In the genomic region with DNA sequence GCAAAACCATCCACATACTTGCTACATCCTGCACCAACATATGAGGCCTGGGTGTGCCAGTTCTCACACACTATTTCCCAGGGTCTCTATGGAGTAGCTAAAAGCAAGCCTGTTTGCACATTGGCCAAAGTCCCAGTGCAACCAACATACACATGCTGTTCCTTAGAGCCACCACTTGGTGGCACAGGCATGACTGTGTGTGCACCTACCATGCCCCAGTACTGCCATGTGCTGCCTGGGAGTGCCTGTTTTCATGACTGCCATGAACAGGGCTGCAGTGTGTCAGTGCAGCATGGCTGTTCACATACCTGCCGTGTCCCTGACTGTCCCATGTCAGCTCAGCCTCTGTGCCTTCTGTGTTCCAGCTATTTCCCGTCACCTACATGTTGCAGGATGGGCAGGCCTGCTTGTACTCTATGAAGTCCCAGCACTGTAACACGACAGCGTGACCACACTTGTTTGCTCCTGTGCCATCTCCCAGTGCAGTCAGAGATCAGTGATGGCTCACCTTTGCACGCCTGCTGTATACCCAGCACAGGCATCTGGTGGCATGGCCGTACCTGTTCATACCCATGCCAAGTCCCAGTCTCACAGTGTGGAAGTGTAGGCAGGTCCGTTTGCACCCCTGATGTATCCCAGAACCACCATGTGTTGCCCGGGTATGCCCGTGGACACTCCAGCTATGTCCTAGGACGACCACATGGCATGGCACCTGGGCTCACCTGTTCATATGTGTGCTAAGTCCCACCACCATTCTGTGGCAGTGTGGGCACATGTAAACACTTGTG, we compare ENCODE assay signal across 9 mouse cellular contexts. TPM values are rescaled to one million over a fixed set of nuclear protein-coding genes. Genes with fewer than 3 reads are reported as not detected.
DNase-seq lines count a peak whose midpoint lies in the region; ATAC-seq lines count a peak whose summit lies in the region.
"Had no signal": no experiment of that assay in that cellular context is flagged by ENCODE, and none has a peak within 500 bp of the region (broad histone marks: within the 10 kb centered on the region; RNA-seq: fewer than 3 reads in every experiment).

No protein-coding gene starts in this region.

- DNase-seq in kidney, adult 18-20 months: peak; percentile 21
- no peak for DNase-seq in kidney, adult 11 months
- DNase-seq in MEL-GATA-1-ER (ENCODE audit: extremely low read depth, low read depth): peak; percentile 27
- peak; percentile 58 for DNase-seq in embryonic facial prominence, embryonic 11.5 days (ENCODE audit: low spot score)
- DNase-seq in mesoderm, embryonic 11.5 days (ENCODE audit: low read depth, low spot score): peak; percentile 39
- no peak for DNase-seq in ovary, adult 18-20 months (ENCODE audit: low spot score)
- no peak for DNase-seq in layer of hippocampus, postnatal 14 days (ENCODE audit: low spot score in 2 of 2)

- no peak overlapping the region for H3K4me3 ChIP-seq in embryonic facial prominence, embryonic 11.5 days (ENCODE audit: low read depth, low read length)
- H3K4me3 ChIP-seq in kidney, embryonic 15.5 days (replicated peaks): no peak overlapping the region

- no peak overlapping the region for H3K4me2 ChIP-seq in embryonic facial prominence, embryonic 11.5 days (ENCODE audit: low read depth, low read length)
- no peak overlapping the region for H3K4me2 ChIP-seq in kidney, embryonic 15.5 days

- H3K36me3 ChIP-seq in embryonic facial prominence, embryonic 11.5 days (replicated peaks; ENCODE audit: control insufficient read depth, insufficient read depth, low read depth, low read length): no peaks in the 10 kb centered on the region
- H3K36me3 ChIP-seq in kidney, embryonic 15.5 days: no peaks in the 10 kb centered on the region

- H3K9ac ChIP-seq in embryonic facial prominence, embryonic 11.5 days (replicated peaks; ENCODE audit: low read length): no peak overlapping the region
- no peak overlapping the region for H3K9ac ChIP-seq in kidney, embryonic 15.5 days

- WGBS in embryonic facial prominence, embryonic 11.5 days: 76% methylated on average over 10 of the region's 10 CpGs
- 79% methylated on average over 10 of the region's 10 CpGs for WGBS in kidney, embryonic 15.5 days

- H3K27me3 ChIP-seq in embryonic facial prominence, embryonic 11.5 days (ENCODE audit: control insufficient read depth, insufficient read depth, low read length): no peaks in the 10 kb centered on the region
- no peaks in the 10 kb centered on the region for H3K27me3 ChIP-seq in kidney, embryonic 15.5 days

- H3K4me1 ChIP-seq in embryonic facial prominence, embryonic 11.5 days (ENCODE audit: control insufficient read depth, insufficient read depth, low read length): no peaks in the 10 kb centered on the region
- H3K4me1 ChIP-seq in kidney, embryonic 15.5 days: no peaks in the 10 kb centered on the region

- 0 out of 2 replicates have a peak, but pooled peaks have one; percentile 40 for ATAC-seq in embryonic facial prominence, embryonic 11.5 days (replicated peaks; ENCODE audit: insufficient number of reproducible peaks, low FRiP score, low TSS enrichment, low read depth)
- peak; percentile 37; the same call in 1 of the 2 replicates for ATAC-seq in kidney, embryonic 15.5 days (replicated peaks; ENCODE audit: low FRiP score)

- no peaks in the 10 kb centered on the region for H3K9me3 ChIP-seq in embryonic facial prominence, embryonic 11.5 days (replicated peaks; ENCODE audit: control insufficient read depth, low read length)
- H3K9me3 ChIP-seq in kidney, embryonic 15.5 days (replicated peaks): no peaks in the 10 kb centered on the region

- no peak overlapping the region for H3K27ac ChIP-seq in embryonic facial prominence, embryonic 11.5 days (replicated peaks; ENCODE audit: low read depth, low read length)
- no peak overlapping the region for H3K27ac ChIP-seq in kidney, embryonic 15.5 days
- H3K27ac ChIP-seq: macrophage had no signal

RNA-seq across cellular contexts. Expression of a gene that starts 29.8 kb away (rescaled TPM):
- polyA plus RNA-seq in embryonic facial prominence, embryonic 11.5 days (2014; fragmentation: Nextera tagmentation; extraction: Ambion mirVana): 4.7 and 5.6 TPM in 2 replicates
- 5.3 and 6.7 TPM in 2 replicates for polyA plus RNA-seq in kidney, embryonic 15.5 days (2015; fragmentation: Nextera tagmentation; extraction: Ambion mirVana)
- 100 to 1,000 TPM; 122 TPM for total RNA-seq in layer of hippocampus, postnatal 14 days (2021)

Comparison
In these comparisons a context has a peak if more than half of its experiments do, and no peak if none do; other contexts are left out.
1. DNase-seq: peak in kidney, adult 18-20 months (single experiment), MEL-GATA-1-ER (single experiment), embryonic facial prominence, embryonic 11.5 days (single experiment) and mesoderm, embryonic 11.5 days (single experiment); none in kidney, adult 11 months (single experiment), ovary, adult 18-20 months (single experiment) and layer of hippocampus, postnatal 14 days (0 of 2).